Mouse (Mus musculus): Measurements from ENCODE around the gene Aif1. TPM values are rescaled to one million over a fixed set of nuclear protein-coding genes. Genes with fewer than 3 reads are reported as not detected.

The Aif1 gene
- polyA plus RNA-seq, 1 experiment from 2014 or later: 22.8 TPM

DNA sequence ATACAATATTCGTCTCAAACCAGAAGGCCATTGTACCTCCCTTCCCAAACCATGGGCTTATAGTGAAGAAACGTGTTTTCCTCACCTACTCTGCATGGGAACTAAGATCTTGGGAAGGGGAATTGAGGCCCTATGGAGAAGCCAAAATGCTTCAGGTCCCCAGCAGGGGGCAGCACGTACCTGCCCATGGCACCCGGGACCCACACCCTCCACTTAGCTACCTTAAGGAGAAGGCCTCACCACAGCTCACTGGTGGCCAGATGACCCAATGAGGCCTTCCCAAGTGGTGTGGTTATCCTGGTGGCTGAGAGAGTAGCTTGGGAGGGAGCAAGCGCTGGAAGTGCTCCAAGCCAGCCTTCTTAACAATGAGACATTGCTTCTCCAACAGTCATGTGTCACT, 2.7 kb upstream of the Aif1 start:
- Histone ChIP-seq H3K27me3 (ENCODE audit: control insufficient read depth, insufficient read depth, low read depth, low read length) (no peaks in the 10 kb centered on the region), H3K9ac (ENCODE audit: low read depth, low read length) (no peak overlapping the region), H3K4me3 (ENCODE audit: low read depth, low read length) (no peak overlapping the region), H3K27ac (ENCODE audit: low read length) (no peak overlapping the region), H3K4me2 (ENCODE audit: low read depth, low read length) (no peak overlapping the region), H3K4me1 (ENCODE audit: control insufficient read depth, low read depth, low read length) (no peaks in the 10 kb centered on the region), H3K9me3 (replicated peaks; ENCODE audit: control insufficient read depth, low read length) (no peaks in the 10 kb centered on the region), H3K36me3 (ENCODE audit: control insufficient read depth, insufficient read depth) (no peaks in the 10 kb centered on the region)
- peak; percentile 55 for ATAC-seq (ENCODE audit: low read depth)
- WGBS (ENCODE audit: insufficient replicate concordance): 8% methylated on average over 5 of the region's 5 CpGs

DNA sequence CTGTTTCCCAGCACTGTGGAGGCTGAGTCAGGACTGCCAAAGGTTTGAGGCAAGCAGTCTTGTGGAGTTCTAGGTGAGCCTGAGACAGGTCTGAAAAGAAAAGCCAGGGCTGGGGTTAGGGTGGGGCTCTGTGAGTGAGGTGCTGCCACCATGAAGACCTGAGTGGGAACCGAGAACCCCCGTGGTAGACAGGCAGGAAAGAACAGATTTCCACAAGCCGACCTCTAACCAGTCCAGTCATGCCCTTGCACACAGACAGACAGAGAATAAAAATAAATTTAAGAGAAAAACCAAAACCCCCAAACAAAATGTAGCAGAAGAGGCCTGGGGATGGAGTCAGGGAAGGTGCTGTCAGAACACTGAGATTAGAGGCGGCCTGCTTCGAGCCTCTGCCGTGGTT, 486 bp downstream of the Aif1 start:
- Histone ChIP-seq H3K36me3 (ENCODE audit: control insufficient read depth, insufficient read depth) (no peaks in the 10 kb centered on the region), H3K9me3 (replicated peaks; ENCODE audit: control insufficient read depth, low read length) (no peaks in the 10 kb centered on the region), H3K4me1 (ENCODE audit: control insufficient read depth, low read depth, low read length) (no peaks in the 10 kb centered on the region), H3K27me3 (ENCODE audit: control insufficient read depth, insufficient read depth, low read depth, low read length) (no peaks in the 10 kb centered on the region), H3K4me3 (ENCODE audit: low read depth, low read length) (no peak overlapping the region), H3K4me2 (ENCODE audit: low read depth, low read length) (no peak overlapping the region), H3K27ac (ENCODE audit: low read length) (no peak overlapping the region), H3K9ac (ENCODE audit: low read depth, low read length) (no peak overlapping the region)
- no peak for ATAC-seq (ENCODE audit: low read depth)
- 60% methylated on average over 6 of the region's 6 CpGs for WGBS (ENCODE audit: insufficient replicate concordance)

DNA sequence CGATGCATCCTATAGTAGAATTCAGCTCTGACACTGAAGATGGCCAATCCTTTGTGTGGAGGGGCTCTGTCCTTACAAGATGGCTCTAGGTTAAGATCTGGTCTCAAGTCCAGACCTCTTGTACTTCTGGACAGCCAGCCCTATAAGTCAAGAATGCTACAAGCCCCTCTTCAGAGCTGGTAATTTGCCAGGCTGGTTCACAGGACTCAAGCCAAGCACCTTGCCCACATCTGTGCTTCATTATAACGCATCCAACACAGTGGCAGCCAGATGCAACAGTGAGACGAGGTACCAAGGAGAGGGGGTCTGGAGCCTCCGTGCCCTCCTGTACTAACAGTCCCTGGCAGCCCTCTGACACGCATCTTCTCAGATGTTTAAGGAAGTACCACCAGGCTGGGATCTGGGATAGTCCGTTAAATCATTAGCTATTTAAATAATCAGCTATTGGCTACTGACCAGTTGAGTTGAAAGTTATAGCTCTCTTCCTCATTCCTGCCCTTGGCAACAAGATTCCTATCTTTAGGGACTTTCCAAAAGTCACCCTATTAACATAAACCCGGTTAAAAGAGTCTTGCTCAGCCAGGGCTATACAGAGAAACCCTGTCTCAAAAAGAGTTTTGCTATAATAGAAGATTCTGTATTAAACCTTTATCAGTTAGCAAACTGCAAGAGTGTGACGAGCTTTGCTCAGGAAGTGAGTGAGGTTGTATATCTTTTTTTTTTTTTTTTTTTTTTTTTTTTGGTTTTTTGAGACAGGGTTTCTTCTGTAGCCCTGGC, 1.5 kb downstream of the Aif1 start:
- no peaks in the 10 kb centered on the region for H3K9me3 ChIP-seq (replicated peaks; ENCODE audit: control insufficient read depth, low read length)
- ATAC-seq (ENCODE audit: low read depth): no peak
- no peak overlapping the region for H3K4me3 ChIP-seq (ENCODE audit: low read depth, low read length)
- H3K4me1 ChIP-seq (ENCODE audit: control insufficient read depth, low read depth, low read length): no peaks in the 10 kb centered on the region
- no peak overlapping the region for H3K9ac ChIP-seq (ENCODE audit: low read depth, low read length)
- H3K27me3 ChIP-seq (ENCODE audit: control insufficient read depth, insufficient read depth, low read depth, low read length): no peaks in the 10 kb centered on the region
- no peaks in the 10 kb centered on the region for H3K36me3 ChIP-seq (ENCODE audit: control insufficient read depth, insufficient read depth)
- WGBS (ENCODE audit: insufficient replicate concordance): 50% methylated on average over 8 of the region's 8 CpGs
- no peak overlapping the region for H3K27ac ChIP-seq (ENCODE audit: low read length)
- no peak overlapping the region for H3K4me2 ChIP-seq (ENCODE audit: low read depth, low read length)

DNA sequence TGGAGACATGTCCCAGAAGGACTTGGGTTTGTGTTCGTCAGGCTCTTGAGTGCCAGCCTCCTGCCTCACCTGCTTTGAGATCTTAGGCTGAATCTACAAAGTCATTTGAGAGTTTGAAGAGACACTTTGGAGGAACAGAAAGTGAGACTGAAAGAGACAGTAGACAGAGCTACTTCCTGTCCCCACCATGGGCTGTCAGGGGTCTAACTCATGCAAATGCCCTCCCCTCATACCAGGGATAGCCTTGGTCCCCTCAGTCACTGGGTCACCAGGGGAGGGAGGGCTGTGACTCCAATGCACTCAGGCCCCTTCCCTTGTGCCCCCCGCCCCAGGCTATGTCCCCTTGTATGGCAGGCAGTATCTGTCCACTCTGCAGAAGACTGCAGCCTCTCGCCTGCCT, 2.5 kb downstream of the Aif1 start:
- H3K27ac ChIP-seq (ENCODE audit: low read length): no peak overlapping the region
- H3K4me3 ChIP-seq (ENCODE audit: low read depth, low read length): no peak overlapping the region
- H3K4me1 ChIP-seq (ENCODE audit: control insufficient read depth, low read depth, low read length): no peaks in the 10 kb centered on the region
- no peak overlapping the region for H3K9ac ChIP-seq (ENCODE audit: low read depth, low read length)
- WGBS (ENCODE audit: insufficient replicate concordance): 38% methylated on average over 3 of the region's 3 CpGs
- no peaks in the 10 kb centered on the region for H3K27me3 ChIP-seq (ENCODE audit: control insufficient read depth, insufficient read depth, low read depth, low read length)
- H3K9me3 ChIP-seq (replicated peaks; ENCODE audit: control insufficient read depth, low read length): no peaks in the 10 kb centered on the region
- H3K36me3 ChIP-seq (ENCODE audit: control insufficient read depth, insufficient read depth): no peaks in the 10 kb centered on the region
- ATAC-seq (ENCODE audit: low read depth): no peak
- no peak overlapping the region for H3K4me2 ChIP-seq (ENCODE audit: low read depth, low read length)

DNA sequence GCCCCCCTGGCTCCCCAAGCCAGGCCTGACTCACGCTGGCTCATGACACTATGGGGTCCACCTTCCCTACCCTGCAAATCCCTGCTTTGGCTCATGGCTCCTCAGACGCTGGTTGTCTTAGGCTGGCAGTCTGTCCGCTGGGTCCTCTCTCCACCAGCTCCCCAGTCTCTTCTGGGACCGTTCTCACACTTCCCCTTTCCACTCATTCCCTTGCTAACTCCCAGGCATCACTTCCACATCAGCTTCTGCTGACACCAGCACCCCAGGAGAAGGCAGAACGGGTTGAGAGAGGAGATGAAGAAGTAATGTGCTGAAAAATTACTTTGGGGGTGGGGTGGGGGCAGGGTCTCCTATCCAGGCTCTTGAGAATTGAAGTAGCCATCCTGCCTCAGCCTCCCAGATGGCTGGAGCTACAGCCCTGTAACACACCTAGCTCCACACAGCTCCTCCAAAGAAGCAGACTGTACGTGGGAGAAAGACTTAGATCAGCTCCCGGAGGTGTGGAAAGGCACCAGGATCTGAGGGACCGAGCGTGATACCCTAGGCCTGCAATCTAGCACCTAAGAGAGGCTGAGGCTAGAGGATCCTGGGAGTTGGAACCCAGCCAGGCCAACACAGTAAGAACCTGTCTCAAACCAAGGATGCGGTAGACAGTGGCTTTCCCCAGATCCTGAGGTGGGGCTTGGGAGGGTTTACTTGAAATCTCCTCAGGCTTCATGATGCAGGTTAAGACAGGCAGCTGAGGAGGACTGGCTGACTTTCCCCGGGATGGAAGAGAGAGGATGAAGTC, 3.2 kb downstream of the Aif1 start:
- H3K4me3 ChIP-seq (ENCODE audit: low read depth, low read length): no peak overlapping the region
- no peak overlapping the region for H3K27ac ChIP-seq (ENCODE audit: low read length)
- no peaks in the 10 kb centered on the region for H3K36me3 ChIP-seq (ENCODE audit: control insufficient read depth, insufficient read depth)
- H3K4me1 ChIP-seq (ENCODE audit: control insufficient read depth, low read depth, low read length): no peaks in the 10 kb centered on the region
- 49% methylated on average over 11 of the region's 11 CpGs for WGBS (ENCODE audit: insufficient replicate concordance)
- H3K9me3 ChIP-seq (replicated peaks; ENCODE audit: control insufficient read depth, low read length): no peaks in the 10 kb centered on the region
- no peaks in the 10 kb centered on the region for H3K27me3 ChIP-seq (ENCODE audit: control insufficient read depth, insufficient read depth, low read depth, low read length)
- H3K4me2 ChIP-seq (ENCODE audit: low read depth, low read length): no peak overlapping the region
- no peak overlapping the region for H3K9ac ChIP-seq (ENCODE audit: low read depth, low read length)
- no peak for ATAC-seq (ENCODE audit: low read depth)

DNA sequence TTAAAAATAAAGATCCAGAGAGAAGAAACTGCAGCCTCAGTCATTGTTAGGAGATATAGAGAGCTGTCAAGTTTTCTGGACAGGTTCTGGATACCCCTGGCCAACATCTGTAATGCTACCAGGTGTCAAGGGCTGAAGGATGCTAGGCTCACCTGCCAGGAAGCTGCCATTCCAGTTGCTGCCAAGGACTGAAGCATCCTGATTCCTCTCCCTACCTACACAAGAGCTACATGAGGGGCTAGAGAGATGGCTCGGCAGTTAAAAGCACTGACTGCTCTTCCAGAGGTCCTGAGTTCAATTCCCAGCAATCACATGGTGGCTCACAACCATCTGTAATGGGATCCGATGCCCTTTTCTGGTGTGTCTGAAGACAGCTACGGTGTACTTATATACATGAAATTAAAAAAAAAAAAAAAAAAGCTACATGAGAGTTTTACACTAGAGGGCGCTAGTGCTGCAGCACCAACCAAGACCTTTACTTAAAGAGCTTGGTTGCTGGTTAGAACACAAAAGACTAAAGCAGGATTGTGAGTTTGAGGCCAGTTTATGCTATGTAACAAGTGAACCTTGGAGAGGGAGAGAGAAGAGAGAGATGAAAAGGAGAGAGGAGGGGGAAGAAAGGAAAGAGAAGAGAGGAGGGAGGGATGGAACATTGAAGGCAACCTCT, 7.2 kb downstream of the Aif1 start:
- ATAC-seq (ENCODE audit: low read depth): no peak

DNA sequence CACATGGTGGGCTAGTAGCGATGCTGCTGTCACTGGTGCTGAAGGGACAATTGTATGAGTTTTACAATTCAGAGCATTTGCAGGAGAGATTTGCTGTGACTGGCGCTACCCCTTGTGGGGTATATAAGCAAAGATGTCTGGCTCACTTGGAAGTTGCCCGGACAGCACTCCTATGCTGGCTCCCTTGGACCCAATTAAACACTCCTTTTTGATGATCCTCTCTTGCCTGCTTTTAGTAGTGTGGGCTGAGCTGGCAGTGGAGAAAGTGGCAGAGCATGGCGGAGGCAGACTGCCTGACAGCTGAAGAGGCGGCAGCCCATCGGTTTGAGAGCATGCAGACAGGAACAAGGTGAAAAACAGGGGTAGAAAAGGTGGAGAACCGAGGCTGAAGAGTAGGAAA, 8.1 kb downstream of the Aif1 start:
- H3K4me2 ChIP-seq (ENCODE audit: low read depth, low read length): no peak overlapping the region
- ATAC-seq (ENCODE audit: low read depth): no peak
- 68% methylated on average over 7 of the region's 7 CpGs for WGBS (ENCODE audit: insufficient replicate concordance)
- no peaks in the 10 kb centered on the region for H3K36me3 ChIP-seq (ENCODE audit: control insufficient read depth, insufficient read depth)
- no peak overlapping the region for H3K4me3 ChIP-seq (ENCODE audit: low read depth, low read length)
- no peak overlapping the region for H3K9ac ChIP-seq (ENCODE audit: low read depth, low read length)
- H3K4me1 ChIP-seq (ENCODE audit: control insufficient read depth, low read depth, low read length): peaks cover 17% of the 10 kb centered on the region
- H3K9me3 ChIP-seq (replicated peaks; ENCODE audit: control insufficient read depth, low read length): no peaks in the 10 kb centered on the region
- no peak overlapping the region for H3K27ac ChIP-seq (ENCODE audit: low read length)
- no peaks in the 10 kb centered on the region for H3K27me3 ChIP-seq (ENCODE audit: control insufficient read depth, insufficient read depth, low read depth, low read length)

More for the DNA sequence above, 7.2 kb downstream of the Aif1 start:
- no peak overlapping the region for H3K9ac ChIP-seq (ENCODE audit: low read depth, low read length)
- no peaks in the 10 kb centered on the region for H3K36me3 ChIP-seq (ENCODE audit: control insufficient read depth, insufficient read depth)
- no peak overlapping the region for H3K4me2 ChIP-seq (ENCODE audit: low read depth, low read length)
- no peak overlapping the region for H3K27ac ChIP-seq (ENCODE audit: low read length)
- peaks cover 8% of the 10 kb centered on the region for H3K4me1 ChIP-seq (ENCODE audit: control insufficient read depth, low read depth, low read length)
- no peaks in the 10 kb centered on the region for H3K9me3 ChIP-seq (replicated peaks; ENCODE audit: control insufficient read depth, low read length)
- WGBS (ENCODE audit: insufficient replicate concordance): 9% methylated on average over 4 of the region's 4 CpGs
- no peak overlapping the region for H3K4me3 ChIP-seq (ENCODE audit: low read depth, low read length)
- no peaks in the 10 kb centered on the region for H3K27me3 ChIP-seq (ENCODE audit: control insufficient read depth, insufficient read depth, low read depth, low read length)

DNA sequence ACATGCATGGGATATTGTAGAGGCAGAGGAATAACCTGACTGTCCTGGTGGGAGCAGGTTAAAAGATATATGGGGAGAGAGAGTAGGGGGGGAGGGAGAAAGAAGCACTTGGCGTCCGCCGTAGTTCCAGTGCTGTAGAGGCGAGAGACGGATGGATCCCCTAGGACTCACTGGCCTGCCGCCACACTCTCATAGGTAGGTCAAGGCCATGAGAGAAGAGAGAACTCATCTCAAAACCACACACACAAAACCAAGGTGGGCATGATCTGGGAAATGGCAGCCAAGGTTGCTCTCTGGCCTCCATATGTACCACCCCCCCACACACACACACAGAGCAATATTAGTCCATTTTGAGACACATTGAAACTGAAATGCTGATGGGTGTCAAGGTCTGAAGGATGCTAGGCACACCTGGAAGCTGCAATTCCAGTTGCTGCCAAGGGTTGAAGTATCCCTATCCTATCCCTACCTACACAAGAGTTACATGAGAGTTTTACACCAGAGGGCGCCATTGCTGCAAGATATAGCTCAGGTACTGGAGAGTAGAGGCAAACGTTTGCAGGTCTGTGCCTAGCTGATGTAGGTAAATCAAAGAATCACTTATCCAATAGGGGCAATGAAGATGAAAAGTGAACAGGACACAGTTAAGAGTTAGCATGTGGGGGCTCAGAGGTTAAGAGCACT, 9.4 kb downstream of the Aif1 start:
- H3K4me2 ChIP-seq (ENCODE audit: low read depth, low read length): no peak overlapping the region
- no peak for ATAC-seq (ENCODE audit: low read depth)
- peaks cover 25% of the 10 kb centered on the region for H3K4me1 ChIP-seq (ENCODE audit: control insufficient read depth, low read depth, low read length)
- no peak overlapping the region for H3K9ac ChIP-seq (ENCODE audit: low read depth, low read length)
- no peaks in the 10 kb centered on the region for H3K9me3 ChIP-seq (replicated peaks; ENCODE audit: control insufficient read depth, low read length)
- no peak overlapping the region for H3K4me3 ChIP-seq (ENCODE audit: low read depth, low read length)
- H3K27ac ChIP-seq (ENCODE audit: low read length): no peak overlapping the region
- H3K27me3 ChIP-seq (ENCODE audit: control insufficient read depth, insufficient read depth, low read depth, low read length): no peaks in the 10 kb centered on the region
- H3K36me3 ChIP-seq (ENCODE audit: control insufficient read depth, insufficient read depth): peaks cover 7% of the 10 kb centered on the region
- 69% methylated on average over 8 of the region's 8 CpGs for WGBS (ENCODE audit: insufficient replicate concordance)
